Mouse (Mus musculus) spleen, postnatal 36 days (tissue): Measurements from ENCODE around the gene Wasl.
A peak's percentile ranks its signal among the peaks of the same experiment; 100 is the strongest.

Source experiments
- DNase-seq, 2 experiments: peaks; one replicate each; pipeline ENCODE4 v3.0.0; 2022; ENCODE audit warnings: low spot score in 2 of 2, mixed read lengths in 1 of 2

Gene Wasl

DNA sequence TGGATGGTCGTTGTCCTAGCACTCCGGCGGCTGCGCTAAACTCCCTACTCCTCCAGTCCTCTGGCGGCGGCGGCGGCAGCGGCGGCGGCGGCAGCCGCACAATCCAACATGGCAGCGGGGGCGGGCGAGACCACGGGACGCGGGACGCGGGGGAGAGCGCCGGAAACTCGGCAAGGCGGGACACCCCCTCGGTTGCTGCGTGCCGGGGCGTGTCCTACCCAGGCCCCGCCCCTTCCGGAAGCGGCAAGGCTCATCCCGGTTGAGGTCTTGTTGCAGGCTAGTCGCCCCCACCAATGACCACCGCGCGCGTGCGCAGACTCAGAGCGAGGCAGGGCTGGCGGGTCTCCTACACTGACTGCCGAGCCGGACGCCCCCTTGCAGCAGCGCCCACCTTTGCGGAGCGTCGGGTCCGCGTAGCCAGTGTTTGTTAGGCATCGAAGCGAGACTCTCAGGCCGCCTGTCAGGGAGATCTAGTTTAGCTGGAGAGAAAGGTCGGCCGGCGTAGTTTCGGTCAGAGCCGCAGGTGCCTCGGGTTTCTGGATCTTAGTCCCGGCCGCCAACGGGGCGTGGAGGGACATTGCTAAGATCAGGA lies at the start of gene Wasl:
Gene Wasl (minus strand): TSS at position 143 of the 592 bp plus-strand sequence.
- peak; percentile 98 for DNase-seq

- DNase-seq: no peak
Measured at GRCm38 (mm10) chr6:24707499-24707898, 42.7 kb upstream of the Wasl start.

- DNase-seq: no peak
Measured at GRCm38 (mm10) chr6:24707090-24707489, 42.3 kb upstream of the Wasl start.

- DNase-seq: no peak
Measured at GRCm38 (mm10) chr6:24697216-24697615, 32.4 kb upstream of the Wasl start.

GRCm38 (mm10) chr6:24696117-24696516 lies 31.3 kb upstream of the Wasl start:
- DNase-seq: no peak

DNA sequence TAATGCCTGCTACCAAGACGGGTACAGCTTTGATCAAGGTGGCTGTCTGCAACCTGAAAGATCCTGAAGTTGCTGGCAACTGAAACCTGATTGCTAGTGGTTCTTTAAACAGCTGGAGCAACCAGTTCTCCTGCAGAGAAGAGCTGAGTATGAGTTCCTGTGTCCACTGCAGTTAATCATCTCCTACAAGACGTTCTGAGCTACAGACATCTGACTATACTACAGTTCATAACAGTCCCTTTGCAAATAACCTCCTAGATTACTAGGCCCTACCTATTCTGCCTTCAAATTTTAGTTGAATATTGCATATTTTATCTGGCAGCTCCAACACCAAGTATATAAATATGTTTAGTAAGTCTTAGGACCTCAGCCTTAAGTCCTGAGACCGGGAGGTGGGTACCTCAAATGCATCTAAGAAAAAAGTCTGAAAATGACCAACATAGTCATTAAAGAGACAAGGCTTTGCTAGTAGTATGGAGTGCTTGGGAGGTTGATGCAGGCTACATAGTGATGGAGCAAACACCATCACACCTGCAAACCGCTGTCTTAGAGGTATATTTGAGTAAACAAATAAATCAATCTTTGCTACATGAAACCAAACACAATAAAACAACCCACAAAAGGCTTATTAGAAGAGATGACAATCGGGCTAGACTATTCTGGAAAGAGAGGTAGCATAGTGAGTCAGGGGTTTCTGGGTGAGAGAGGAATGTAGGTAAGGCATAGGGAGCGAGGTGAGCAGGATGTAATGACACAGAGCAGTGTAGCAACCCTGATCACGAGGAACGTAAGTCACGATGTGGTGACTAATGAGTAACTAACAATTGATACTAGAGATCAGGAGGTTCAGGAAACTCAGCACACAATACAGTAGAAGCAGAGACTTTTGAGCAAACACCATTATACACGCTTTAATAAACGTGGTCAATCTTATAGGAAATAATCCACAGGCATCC lies 29.9 kb upstream of the Wasl start:
- no peak for DNase-seq

- DNase-seq: no peak
Measured at GRCm38 (mm10) chr6:24687871-24688270, 23.1 kb upstream of the Wasl start.

GRCm38 (mm10) chr6:24683113-24683512 lies 18.3 kb upstream of the Wasl start:
- no peak for DNase-seq

- DNase-seq: no peak
Measured at GRCm38 (mm10) chr6:24667829-24668228, 3.0 kb upstream of the Wasl start.

- no peak for DNase-seq
Measured at GRCm38 (mm10) chr6:24666248-24666647, 1.4 kb upstream of the Wasl start.

GRCm38 (mm10) chr6:24664133-24664866 lies 509 bp downstream of the Wasl start:
- peak; percentile 30 to 48 for DNase-seq

- no peak for DNase-seq
Measured at GRCm38 (mm10) chr6:24663196-24664132, 1.3 kb downstream of the Wasl start.

GRCm38 (mm10) chr6:24662483-24662882 lies 2.3 kb downstream of the Wasl start:
- no peak for DNase-seq

GRCm38 (mm10) chr6:24661879-24662278 lies 2.9 kb downstream of the Wasl start:
- no peak for DNase-seq

DNA sequence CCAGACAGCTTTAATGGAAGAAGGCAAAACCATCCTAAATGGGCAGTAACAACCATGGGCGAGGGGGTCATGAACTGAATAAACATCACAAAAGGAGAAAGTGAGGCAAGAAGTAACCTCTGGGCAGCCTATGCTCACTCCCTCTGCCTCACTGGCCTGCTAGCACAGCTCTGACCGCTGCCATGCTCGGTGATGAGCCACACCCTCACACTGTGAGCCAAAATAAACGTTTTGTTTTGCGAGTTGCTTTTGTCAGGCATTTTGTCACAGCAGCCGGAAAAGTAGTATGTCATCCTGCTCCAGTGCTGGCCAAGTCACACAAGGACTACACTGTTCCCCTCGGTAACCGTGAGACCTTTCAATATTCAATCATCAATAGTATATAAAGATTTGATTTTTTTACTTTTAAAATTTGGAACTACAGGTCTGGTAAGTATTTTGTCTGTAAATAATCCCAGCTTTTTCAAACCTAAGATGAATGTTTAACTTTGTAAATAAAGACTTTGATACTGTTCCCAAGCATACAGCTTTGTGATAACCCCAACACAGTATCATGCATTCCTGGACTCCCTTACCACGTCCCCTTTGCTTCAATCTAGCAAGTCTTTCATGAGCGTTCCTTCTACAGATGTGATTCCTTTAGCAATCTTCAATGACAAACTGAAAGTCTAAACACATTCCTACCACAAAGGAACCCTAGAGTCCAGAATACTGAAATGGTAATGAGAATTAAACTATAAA lies 7.0 kb downstream of the Wasl start:
- no peak for DNase-seq

GRCm38 (mm10) chr6:24656094-24656493 lies 8.7 kb downstream of the Wasl start:
- DNase-seq: no peak

DNA sequence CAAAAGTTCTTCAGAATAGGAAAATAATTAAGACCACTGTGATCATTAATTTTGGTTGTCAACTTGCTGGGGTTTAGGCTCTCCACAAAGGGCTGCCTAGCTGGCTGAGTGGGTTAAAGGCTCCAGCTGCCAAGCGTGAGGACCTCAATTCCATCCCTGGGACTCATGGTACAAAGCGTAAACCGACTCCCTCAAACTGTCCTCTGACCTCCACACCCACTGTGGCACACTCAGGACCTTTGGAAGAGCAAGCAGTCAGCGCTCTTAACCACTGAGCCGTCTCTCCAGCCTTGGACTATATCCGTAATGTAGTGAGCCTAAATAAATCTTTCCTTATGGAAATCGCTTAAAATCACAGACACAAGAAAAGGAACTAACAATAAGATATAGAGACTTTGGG lies 13.3 kb downstream of the Wasl start:
- DNase-seq: no peak

GRCm38 (mm10) chr6:24650719-24651118 lies 14.1 kb downstream of the Wasl start:
- no peak for DNase-seq

DNA sequence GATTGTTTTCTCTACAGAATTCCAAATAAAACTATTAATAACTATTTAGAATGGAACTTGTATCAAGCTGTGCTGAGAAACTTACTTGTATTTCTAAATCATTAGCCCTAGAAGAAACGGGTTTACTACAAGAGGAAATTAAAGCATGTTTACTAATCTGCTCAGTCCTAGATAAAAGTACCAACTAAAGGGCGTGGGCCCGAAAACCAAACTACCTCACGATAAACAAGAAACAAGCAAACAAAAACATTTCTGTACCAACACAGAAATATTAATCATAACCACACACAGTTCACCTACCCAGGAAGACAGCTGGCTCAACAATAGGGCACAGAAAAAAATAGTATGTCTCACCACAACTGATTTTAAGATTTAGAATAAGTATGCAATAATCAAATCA lies 16.4 kb downstream of the Wasl start:
- no peak for DNase-seq

GRCm38 (mm10) chr6:24647103-24647691 lies 17.6 kb downstream of the Wasl start:
- no peak for DNase-seq
